Mouse (Mus musculus): ENCODE results near the gene Psg25. TPM values are rescaled to one million over a fixed set of nuclear protein-coding genes. Genes with fewer than 3 reads are reported as not detected.

The Psg25 gene
- not detected in 2 replicates for polyA plus RNA-seq (2021; fragmentation: Nextera tagmentation)
- long read RNA-seq, experiment 1 = 0 reads
- long read RNA-seq, experiment 2 = 0 reads

GRCm38 (mm10) chr7:18532169-18532568, at the start of gene Psg25:
Gene Psg25, minus strand, starts transcription at chr7:18532269.

GRCm38 (mm10) chr7:18567205-18567604, 35.1 kb upstream of the Psg25 start, which contains the start of gene Psg27:
Gene Psg27, minus strand, starts transcription at chr7:18567305.

GRCm38 (mm10) chr7:18484077-18484476, 48.0 kb downstream of the Psg25 start, which contains the start of gene Psg26:
Gene Psg26, minus strand, starts transcription at chr7:18484177.

Other genes with a start within 250 kb of the Psg25 start
- not detected in 2 replicates for gene Psg18, start 177.3 kb downstream of the Psg25 start, polyA plus RNA-seq (2021; fragmentation: Nextera tagmentation)
- not detected in 2 replicates for gene Psg28, start 100.2 kb downstream of the Psg25 start, polyA plus RNA-seq (2021; fragmentation: Nextera tagmentation)
- not detected in 2 replicates for gene Psg26, start 48.1 kb downstream of the Psg25 start, polyA plus RNA-seq (2021; fragmentation: Nextera tagmentation)
- not detected in 2 replicates for gene Psg27, start 35.0 kb upstream of the Psg25 start, polyA plus RNA-seq (2021; fragmentation: Nextera tagmentation)
- not detected in 2 replicates for gene Psg23, start 84.2 kb upstream of the Psg25 start, polyA plus RNA-seq (2021; fragmentation: Nextera tagmentation)
- not detected in 2 replicates for gene Psg21, start 124.5 kb upstream of the Psg25 start, polyA plus RNA-seq (2021; fragmentation: Nextera tagmentation)
- gene Psg20, start 153.9 kb upstream of the Psg25 start, polyA plus RNA-seq (2021; fragmentation: Nextera tagmentation) = not detected in 2 replicates
- gene Psg22, start 185.8 kb upstream of the Psg25 start, polyA plus RNA-seq (2021; fragmentation: Nextera tagmentation) = not detected in 2 replicates

Measured in left cerebral cortex, adult 6 months (tissue).